Mouse (Mus musculus) forebrain, embryonic 11.5 days (tissue): ENCODE data around the gene Poln. TPM values are rescaled to one million over a fixed set of nuclear protein-coding genes. Genes with fewer than 3 reads are reported as not detected.

ENCODE experiments used
- ATAC-seq: fragments of 200-750 bp; cut with Nextera tagmentation; replicated peaks from 2 replicates; pipeline ENCODE4 v1.8.0; 2017; ENCODE audit warnings: moderate TSS enrichment; ENCODE audit not compliant: low FRiP score
- DNase-seq: peaks from one replicate; pipeline ENCODE4 v3.0.0-alpha.2; 2017; ENCODE audit warnings: low spot score
- H3K27ac ChIP-seq: fragments of 300-500 bp; sonication (generic); 2 replicates; pipeline ENCODE4 v1.5.1; 2014; ENCODE audit warnings: low read depth, low read length
- H3K27me3 ChIP-seq: fragments of 300-500 bp; sonication (generic); 2 replicates; pipeline ENCODE4 v1.6.1; 2014; ENCODE audit warnings: mild to moderate bottlenecking, low read length, mixed read lengths; ENCODE audit not compliant: control insufficient read depth, insufficient read depth
- H3K36me3 ChIP-seq: fragments of 300-500 bp; sonication (generic); 2 replicates; pipeline ENCODE4 v1.6.1; 2014; ENCODE audit warnings: mild to moderate bottlenecking, low read length, moderate library complexity, mixed read lengths; ENCODE audit not compliant: control insufficient read depth, insufficient read depth
- H3K4me1 ChIP-seq: fragments of 300-500 bp; sonication (generic); replicated peaks from 2 replicates; pipeline ENCODE4 v1.6.1; 2014; ENCODE audit warnings: low read length, mixed read lengths; ENCODE audit not compliant: control insufficient read depth, insufficient read depth
- H3K4me2 ChIP-seq: fragments of 300-500 bp; sonication (generic); 2 replicates; pipeline ENCODE4 v1.6.1; 2014; ENCODE audit warnings: low read depth, mild to moderate bottlenecking, low read length, moderate library complexity, mixed read lengths; ENCODE audit not compliant: severe bottlenecking
- H3K4me3 ChIP-seq: fragments of 300-500 bp; sonication (generic); 2 replicates; pipeline ENCODE4 v1.5.1; 2014; ENCODE audit warnings: low read depth, low read length
- H3K9ac ChIP-seq: fragments of 300-500 bp; sonication (generic); 2 replicates; pipeline ENCODE4 v1.6.1; 2014; ENCODE audit warnings: low read length
- H3K9me3 ChIP-seq: fragments of 300-500 bp; sonication (generic); 2 replicates; pipeline ENCODE4 v1.6.1; 2016; ENCODE audit warnings: low read length, mixed read lengths; ENCODE audit not compliant: control insufficient read depth
- WGBS: fragments of 180-500 bp; shearing (Covaris S2); extraction: QIAGEN DNeasy Blood & Tissue Kit; methylation state at CpG from one replicate; pipeline ENCODE4 v1.1.7; 2014; 5-methylcytosine and 5-hydroxymethylcytosine counted together
- polyA plus RNA-seq: library from polyadenylated mRNA; unstranded; fragments of >200 nt; fragmentation: Nextera tagmentation; extraction: Ambion mirVana; gene quantifications from 2 replicates; pipeline ENCODE4 v1.2.1, GENCODE M21; 2014

Gene Poln
- polyA plus RNA-seq, 1 experiment from 2014 or later, result 1.7 TPM

DNA sequence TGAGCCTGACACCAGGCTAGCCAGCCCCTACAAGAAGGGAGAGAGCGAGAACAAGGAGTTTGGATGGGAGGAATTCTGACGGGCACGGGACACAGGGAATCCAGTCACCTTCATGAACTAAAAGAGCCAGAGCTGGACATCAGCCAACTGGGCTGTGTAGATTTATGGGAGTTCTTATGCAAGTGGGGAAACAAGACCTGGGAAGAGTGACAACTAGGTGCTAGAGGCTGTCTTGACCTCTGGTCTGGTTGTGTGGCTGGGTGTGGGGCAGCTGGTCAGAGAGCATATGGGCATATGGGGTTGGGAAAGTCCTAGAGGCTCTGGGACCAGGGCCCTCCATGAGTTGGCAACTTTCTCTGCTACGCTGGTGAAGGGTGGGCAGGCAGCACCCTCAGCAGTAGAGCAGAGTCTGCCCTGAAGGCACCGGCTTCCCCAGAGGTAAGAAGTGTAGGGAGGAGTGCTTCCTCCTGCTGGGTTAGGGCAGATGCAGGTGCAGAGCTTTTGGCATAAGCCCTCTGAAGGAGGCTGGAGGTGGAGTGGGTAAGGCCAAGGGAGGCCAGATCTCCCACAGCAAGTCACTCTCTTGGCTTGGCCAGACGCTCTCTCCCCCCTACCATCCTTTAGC, 169.7 kb downstream of the Poln start:
- Histone ChIP-seq H3K4me1 (peaks cover 8% of the 10 kb centered on the region; the same call in 1 of the 2 replicates), H3K4me3 (no peak overlapping the region), H3K27ac (no peak overlapping the region), H3K4me2 (no peak overlapping the region), H3K9me3 (no peaks in the 10 kb centered on the region), H3K36me3 (peaks cover 3% of the 10 kb centered on the region), H3K9ac (no peak overlapping the region; the same call in 1 of the 2 replicates), H3K27me3 (peaks cover 7% of the 10 kb centered on the region)
- WGBS, result 93% methylated on average over 6 of the region's 6 CpGs
- no peak for DNase-seq
- ATAC-seq, result no peak

DNA sequence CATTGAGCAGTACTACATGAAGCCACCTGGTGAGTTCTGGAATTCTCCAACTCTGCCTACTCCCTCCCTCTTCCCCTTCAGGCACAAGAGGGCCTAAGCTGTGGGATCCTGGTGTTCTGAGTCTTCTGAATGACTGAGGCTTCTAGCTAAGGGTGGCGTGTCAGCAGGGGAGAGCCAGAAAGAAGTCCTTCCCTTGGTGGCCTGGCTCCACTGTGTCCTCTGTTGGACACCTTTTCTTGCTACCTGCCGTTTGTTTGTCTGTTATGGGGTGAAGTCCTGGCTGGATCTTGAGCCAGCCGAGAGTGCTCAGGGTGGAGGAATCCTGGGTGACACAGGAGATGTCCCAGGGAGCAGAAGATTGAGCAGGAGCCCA, 170.8 kb downstream of the Poln start:
- no peak for ATAC-seq
- Histone ChIP-seq H3K36me3 (peaks cover 3% of the 10 kb centered on the region), H3K4me3 (no peak overlapping the region), H3K27ac (no peak overlapping the region), H3K9me3 (no peaks in the 10 kb centered on the region), H3K27me3 (peaks cover 9% of the 10 kb centered on the region), H3K4me1 (peaks cover 8% of the 10 kb centered on the region; the same call in 1 of the 2 replicates), H3K4me2 (no peak overlapping the region), H3K9ac (no peak overlapping the region)
- DNase-seq, result no peak
- 84% methylated on average over 3 of the region's 3 CpGs for WGBS

DNA sequence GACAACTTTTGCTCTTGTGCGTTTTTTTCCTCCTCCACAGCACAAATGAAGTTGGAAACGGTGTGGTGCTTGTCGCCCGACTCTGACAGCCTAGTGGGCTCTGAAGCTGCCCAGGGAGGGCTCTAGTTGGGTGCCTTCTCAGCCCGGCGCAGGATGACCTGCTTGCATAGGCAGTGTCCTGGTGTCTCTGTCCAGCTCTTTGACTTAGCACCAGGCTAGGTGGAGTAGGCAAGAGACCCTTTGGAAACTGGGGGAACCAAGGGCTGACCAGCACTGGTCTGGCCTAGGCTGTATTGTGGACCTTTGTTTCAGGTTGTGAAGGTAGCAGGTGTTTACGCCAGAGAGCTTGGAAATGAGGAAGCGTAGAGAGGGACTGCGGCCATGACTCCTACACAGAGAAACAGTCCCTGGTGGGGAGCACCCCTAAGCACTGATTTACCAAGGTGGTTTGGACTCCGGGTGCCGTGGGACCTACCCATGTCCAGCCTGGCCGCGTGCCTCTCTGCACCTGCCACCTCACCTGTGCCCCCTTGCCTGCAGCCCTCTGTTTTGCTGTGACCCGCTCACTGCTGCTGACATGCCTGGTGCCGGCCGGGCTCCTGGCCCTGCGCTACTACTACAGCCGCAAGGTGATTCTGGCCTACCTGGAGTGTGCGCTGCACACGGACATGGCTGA, 171.3 kb downstream of the Poln start:
- WGBS, result 72% methylated on average over 20 of the region's 20 CpGs
- H3K4me2 ChIP-seq, result peak overlapping the region; percentile 95
- peaks cover 3% of the 10 kb centered on the region for H3K36me3 ChIP-seq
- peaks cover 8% of the 10 kb centered on the region; the same call in 1 of the 2 replicates for H3K4me1 ChIP-seq
- ATAC-seq, result no peak
- no peaks in the 10 kb centered on the region for H3K9me3 ChIP-seq
- no peak overlapping the region for H3K27ac ChIP-seq
- peak overlapping the region; percentile 76; the same call in 1 of the 2 replicates for H3K9ac ChIP-seq
- peak; percentile 52 for DNase-seq
- H3K4me3 ChIP-seq, result peak overlapping the region; percentile 82
- peaks cover 9% of the 10 kb centered on the region for H3K27me3 ChIP-seq

- H3K4me2 ChIP-seq, result peak overlapping the region; percentile 95
- peaks cover 8% of the 10 kb centered on the region; the same call in 1 of the 2 replicates for H3K4me1 ChIP-seq
- WGBS, result under 1% methylated on average over 77 of the region's 80 CpGs
- H3K9me3 ChIP-seq, result no peaks in the 10 kb centered on the region
- DNase-seq, result peak; percentile 74
- H3K9ac ChIP-seq, result peak overlapping the region; percentile 76
- H3K36me3 ChIP-seq, result peaks cover 3% of the 10 kb centered on the region
- peak overlapping the region; percentile 82 for H3K4me3 ChIP-seq
- ATAC-seq, result peak; percentile 20; the same call in 1 of the 2 replicates
- H3K27ac ChIP-seq, result peak overlapping the region; percentile 93
- H3K27me3 ChIP-seq, result peaks cover 9% of the 10 kb centered on the region
These were observed 172.1 kb downstream of the Poln start for GRCm38 (mm10) chr5:33997051-33997741.

DNA sequence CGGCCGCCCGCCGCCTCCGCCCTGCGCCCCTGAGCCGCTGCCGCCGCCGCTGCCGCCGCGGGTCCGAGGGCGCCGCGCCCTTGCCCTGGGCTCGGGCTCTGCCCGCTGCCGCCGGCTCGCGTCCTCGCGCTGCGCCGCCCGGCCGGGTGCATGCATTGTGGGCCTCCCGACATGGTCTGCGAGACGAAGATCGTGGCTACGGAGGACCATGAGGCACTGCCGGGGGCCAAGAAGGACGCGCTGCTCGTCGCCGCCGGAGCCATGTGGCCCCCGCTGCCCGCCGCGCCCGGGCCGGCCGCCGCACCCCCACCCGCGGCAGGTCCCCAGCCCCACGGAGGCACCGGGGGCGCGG, 172.6 kb downstream of the Poln start:
- Histone ChIP-seq H3K4me1 (peaks cover 8% of the 10 kb centered on the region; the same call in 1 of the 2 replicates), H3K4me3 (peak overlapping the region; percentile 82), H3K9me3 (no peaks in the 10 kb centered on the region), H3K36me3 (peaks cover 3% of the 10 kb centered on the region; the same call in 1 of the 2 replicates), H3K27ac (peak overlapping the region; percentile 93), H3K9ac (peak overlapping the region; percentile 76), H3K4me2 (peak overlapping the region; percentile 95), H3K27me3 (peaks cover 9% of the 10 kb centered on the region)
- ATAC-seq (no peak; the same call in 1 of the 2 replicates), DNase-seq (no peak)
- WGBS, result under 1% methylated on average over 38 of the region's 55 CpGs

GRCm38 (mm10) chr5:33995843-33996693, 173.2 kb downstream of the Poln start, which contains the start of gene Nat8l:
TSS of gene Nat8l (plus strand) at chr5:33995984.
- under 1% methylated on average over 90 of the region's 90 CpGs for WGBS
- Histone ChIP-seq H3K4me2 (peak within 1 kb of the TSS; percentile 95), H3K36me3 (no peaks in the 10 kb centered on the region; the same call in 1 of the 2 replicates), H3K27me3 (peaks cover 9% of the 10 kb centered on the region), H3K9me3 (no peaks in the 10 kb centered on the region), H3K4me1 (peaks cover 8% of the 10 kb centered on the region; the same call in 1 of the 2 replicates), H3K27ac (peak within 1 kb of the TSS; percentile 93), H3K9ac (peak within 1 kb of the TSS; percentile 76), H3K4me3 (peak within 1 kb of the TSS; percentile 82)
- DNase-seq (peak; percentile 92), ATAC-seq (peak; percentile 82)

DNA sequence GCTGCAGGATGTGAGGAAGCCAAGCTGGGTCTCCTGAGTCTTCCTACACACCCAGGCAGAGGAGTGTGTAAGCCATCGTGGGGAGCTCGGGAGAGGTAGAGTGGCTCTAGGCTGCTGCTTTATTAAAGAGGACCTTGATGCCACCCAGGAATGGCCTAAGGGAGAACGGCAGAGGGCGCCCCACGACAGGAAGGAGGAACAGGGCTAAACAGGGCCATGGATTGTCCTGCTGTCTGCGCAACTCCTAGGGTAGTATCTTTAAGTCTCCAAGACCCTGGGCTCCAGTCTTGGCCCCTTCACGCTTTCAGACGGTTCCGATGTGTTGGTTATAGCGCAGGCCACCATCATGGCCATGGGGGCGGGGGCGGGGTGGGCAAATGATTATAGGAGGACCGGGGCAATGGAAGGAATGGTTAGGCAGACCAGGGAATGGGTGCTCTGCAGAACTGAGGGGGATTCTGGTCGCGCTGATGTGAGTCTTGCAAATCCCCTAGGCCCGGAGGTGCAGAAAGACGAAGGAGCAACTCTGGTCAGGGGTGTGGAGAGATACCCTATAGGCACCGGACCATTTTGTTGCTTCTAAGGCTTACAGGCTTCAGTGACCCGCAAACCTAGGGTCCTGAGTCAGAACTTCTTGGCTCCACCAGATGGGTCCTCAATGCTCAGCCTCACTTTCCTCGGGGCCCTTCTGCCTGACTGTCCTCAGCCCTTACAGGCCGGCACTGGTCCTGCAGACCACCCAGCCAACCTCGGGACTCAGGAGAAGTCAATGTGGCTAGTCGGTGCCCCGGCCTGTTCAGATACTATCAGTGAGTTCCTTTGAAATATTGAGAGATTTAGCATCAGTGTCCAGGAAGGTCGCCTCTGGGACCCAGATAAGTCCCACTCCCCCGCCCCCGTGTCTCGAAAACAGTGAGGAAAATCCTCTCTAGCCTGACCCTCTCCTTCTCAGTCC, 174.3 kb downstream of the Poln start:
- H3K4me3 ChIP-seq, result peak overlapping the region; percentile 82
- peak; percentile 78 for DNase-seq
- peak overlapping the region; percentile 76 for H3K9ac ChIP-seq
- H3K4me2 ChIP-seq, result peak overlapping the region; percentile 95
- H3K27ac ChIP-seq, result peak overlapping the region; percentile 93; the same call in 1 of the 2 replicates
- no peaks in the 10 kb centered on the region for H3K9me3 ChIP-seq
- WGBS, result 34% methylated on average over 28 of the region's 28 CpGs
- peaks cover 9% of the 10 kb centered on the region for H3K27me3 ChIP-seq
- H3K4me1 ChIP-seq, result peaks cover 8% of the 10 kb centered on the region; the same call in 1 of the 2 replicates
- ATAC-seq, result peak; percentile 16; the same call in 1 of the 2 replicates
- H3K36me3 ChIP-seq, result no peaks in the 10 kb centered on the region
